Mouse (Mus musculus) liver, embryonic 14.5 days (tissue): Measurements from ENCODE around the gene Col4a2.

Experiments used
- CTCF ChIP-seq: IDR thresholded peaks from 2 replicates; pipeline ENCODE4 v1.5.1; 2016; ENCODE audit warnings: antibody characterized with exemption, low read depth, control low read depth
- EP300 ChIP-seq: IDR thresholded peaks from 2 replicates; pipeline ENCODE4 v1.6.1; 2016; ENCODE audit warnings: antibody characterized with exemption, low read depth

- TF ChIP-seq CTCF (no peak), EP300 (no peak)
Observed at GRCm38 (mm10) chr8:11324801-11325395, 12.3 kb downstream of the Col4a2 start.
